Mouse (Mus musculus) embryo, embryonic 11.5 days (tissue): ENCODE data around the gene Lrig1.

Source experiments
- DNase-seq: peaks from one replicate; pipeline ENCODE4 v3.0.0-alpha.2; 2012; ENCODE audit warnings: low read depth, low spot score

Lrig1 gene

DNA sequence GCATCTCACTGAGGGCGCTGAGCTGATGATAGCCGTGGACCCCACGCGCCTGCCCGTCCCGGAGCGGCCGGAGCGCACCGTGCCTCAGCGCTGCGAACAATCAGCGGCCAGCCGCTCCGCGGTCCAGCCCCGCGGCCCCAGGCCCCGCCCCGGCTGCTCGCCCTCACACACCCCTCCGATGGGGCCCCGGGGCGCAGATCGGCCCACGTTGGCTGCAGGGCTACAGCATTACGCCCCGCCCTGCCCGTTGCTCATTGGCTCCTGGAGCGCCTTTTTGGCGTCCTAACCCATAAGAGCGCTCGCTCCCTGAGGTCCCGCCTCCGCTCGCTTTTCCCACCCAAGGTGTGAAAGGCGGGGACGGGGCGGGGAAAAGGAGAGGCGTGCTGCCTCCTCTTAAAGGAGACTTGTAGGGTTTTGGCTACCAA lies at the start of gene Lrig1:
Gene Lrig1, minus strand, starts transcription at position 92 of the 425 bp plus-strand sequence.
- peak; percentile 99 for DNase-seq

DNA sequence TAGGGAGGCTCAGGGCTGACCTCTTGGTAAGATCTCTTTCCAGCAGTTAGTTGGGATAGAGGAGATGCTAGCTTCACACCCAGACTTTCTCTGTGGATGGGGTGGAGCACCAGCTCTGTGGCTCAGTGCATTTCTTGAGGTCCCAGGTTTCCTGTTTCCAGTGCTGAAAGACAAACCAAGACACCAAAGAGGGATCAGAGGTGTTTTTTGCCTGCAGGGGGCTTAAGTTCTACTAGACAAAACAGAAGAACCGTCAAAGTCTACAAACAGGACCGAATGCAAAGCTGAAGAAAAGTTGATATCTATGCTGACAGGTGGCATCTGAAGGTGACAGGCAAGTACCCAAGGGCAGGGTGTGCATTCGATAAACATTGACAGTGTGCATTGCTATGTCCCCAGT lies 49.7 kb upstream of the Lrig1 start:
- DNase-seq = no peak

GRCm38 (mm10) chr6:94748361-94748760 lies 48.4 kb upstream of the Lrig1 start:
- DNase-seq = no peak

GRCm38 (mm10) chr6:94740117-94740729 lies 40.3 kb upstream of the Lrig1 start:
- no peak for DNase-seq

DNA sequence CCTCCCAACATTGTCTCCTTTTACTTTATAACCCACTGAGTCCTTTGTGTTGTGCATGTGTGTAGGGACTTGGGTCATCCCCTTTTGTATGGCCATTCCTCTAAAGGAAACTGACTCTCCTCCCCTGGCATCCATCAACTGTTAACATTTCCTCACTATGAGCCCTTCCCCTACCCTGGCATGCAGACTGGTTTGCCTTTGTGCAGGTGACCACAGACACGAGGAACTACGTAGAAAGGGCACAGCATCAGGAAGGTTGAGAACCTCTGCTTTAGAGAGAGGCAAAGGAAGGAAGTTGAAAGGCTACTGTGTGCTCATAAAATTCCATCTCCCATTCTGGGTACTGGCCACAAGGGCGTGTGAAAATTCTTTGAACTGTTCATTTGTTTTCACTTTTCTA lies 38.7 kb upstream of the Lrig1 start:
- no peak for DNase-seq

- no peak for DNase-seq
Measured at GRCm38 (mm10) chr6:94733878-94734277, 33.9 kb upstream of the Lrig1 start.

DNA sequence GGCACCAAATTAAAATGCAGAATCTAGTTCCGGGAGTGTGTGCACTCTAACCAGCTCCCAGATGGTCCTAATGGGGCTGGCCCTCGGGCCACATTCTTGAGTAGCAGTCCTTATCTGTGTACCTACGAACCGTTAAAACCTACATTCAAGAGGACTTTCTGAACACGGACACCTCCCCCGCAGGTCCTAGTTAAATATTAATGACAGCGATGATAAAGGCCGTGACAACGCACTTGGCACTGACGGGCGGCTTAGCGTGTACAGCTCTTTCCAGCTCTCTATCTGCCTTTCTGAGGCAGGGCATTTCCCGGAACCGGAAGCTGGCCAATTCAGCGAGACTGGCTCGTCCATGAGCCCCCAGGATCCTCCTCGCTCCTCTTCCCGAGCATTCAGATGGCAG lies 29.9 kb upstream of the Lrig1 start:
- DNase-seq = no peak

GRCm38 (mm10) chr6:94729132-94729531 lies 29.2 kb upstream of the Lrig1 start:
- DNase-seq = no peak

- no peak for DNase-seq
Measured at GRCm38 (mm10) chr6:94724612-94725011, 24.7 kb upstream of the Lrig1 start.

DNA sequence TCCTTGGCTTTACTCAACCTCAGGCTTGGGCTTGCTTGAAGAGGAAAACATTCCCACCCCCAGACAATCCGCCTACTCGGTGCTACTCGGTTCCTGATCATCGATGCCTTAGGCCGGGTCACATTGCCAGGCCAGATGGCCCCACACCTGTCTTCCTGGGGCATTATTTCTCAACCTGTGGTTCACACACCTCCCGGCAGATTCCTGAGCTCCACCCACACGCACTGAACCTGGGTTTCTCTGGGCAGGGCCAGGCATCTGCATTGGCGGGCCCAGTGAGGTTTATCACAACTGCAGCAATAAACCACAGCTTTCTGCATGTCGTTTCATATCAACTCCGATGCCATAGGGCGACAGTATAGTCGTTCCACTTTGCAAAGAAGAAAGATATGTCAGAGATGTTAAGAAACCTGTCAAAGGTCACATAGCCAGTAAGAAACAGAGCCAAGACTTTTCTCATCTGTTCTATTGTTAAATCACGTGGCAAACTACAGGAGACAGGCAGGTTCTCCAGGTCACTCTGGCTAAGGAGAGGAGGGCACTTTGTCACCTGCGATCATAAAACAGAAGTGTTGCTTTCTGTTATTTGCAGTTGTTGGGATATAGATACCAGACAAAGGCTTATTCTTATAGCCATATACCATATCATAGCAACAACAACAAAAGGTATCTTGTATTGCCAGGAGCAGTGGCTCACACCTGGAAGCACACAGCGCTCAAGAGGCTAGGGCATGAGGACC lies 18.8 kb upstream of the Lrig1 start:
- no peak for DNase-seq

- no peak for DNase-seq
Measured at GRCm38 (mm10) chr6:94717705-94718489, 17.9 kb upstream of the Lrig1 start.

- DNase-seq = no peak
Measured at GRCm38 (mm10) chr6:94715645-94715940, 15.6 kb upstream of the Lrig1 start.

DNA sequence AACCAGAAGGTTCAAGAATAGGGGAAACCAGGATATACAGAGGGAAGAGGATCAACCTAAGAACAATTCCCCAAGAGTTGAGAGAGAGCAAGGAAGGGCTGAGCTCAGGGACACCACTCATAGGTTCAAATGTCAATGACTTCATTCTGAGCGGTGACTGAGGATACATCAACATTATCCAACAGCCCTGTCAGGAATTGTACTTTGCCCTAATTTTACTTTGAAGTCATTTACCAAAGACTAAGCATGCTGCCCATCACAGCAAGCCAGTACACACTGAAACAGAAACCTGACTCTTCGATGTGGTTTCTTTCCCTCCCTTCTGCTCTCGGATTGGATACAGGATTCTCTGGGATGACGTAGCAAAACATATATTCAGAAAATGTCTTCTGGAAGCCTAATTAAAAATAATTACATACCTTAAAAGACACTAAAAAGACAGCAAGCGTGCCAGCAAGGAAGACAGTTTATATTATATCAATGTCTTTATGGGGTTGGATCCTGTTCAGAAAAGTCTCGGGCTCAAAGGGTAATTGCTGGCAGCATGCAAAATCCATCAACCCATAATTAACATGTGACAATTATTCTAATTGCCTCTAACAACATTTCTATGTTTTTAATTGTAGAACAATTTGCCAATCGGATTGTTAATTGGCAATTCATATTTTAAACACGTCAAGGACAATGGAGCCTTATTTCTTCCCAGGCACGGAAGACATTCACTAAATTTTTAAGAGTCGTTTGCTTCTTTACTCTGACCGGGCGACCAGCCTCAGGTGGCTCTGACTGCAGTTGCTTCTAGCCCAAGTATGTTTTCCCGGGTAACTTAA lies 15.1 kb upstream of the Lrig1 start:
- no peak for DNase-seq

DNA sequence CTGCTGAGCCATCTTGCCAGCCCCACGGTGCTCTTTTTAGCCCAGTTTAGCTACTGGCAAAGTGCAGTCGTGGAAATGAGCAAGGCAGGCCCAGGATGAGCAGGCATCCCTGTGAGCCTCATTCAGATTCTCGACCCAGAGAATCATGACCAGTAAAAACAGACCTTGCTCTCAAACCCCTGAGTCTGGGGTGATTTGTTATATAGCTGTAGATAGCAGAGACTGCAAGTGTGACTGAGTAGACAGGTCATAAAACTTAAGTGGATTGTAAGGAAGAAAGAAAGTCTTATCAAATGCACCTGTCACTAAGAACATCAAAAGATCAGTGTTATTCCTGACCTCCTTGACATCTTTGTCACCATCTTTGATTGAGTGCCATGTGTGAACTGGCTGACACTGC lies 9.9 kb upstream of the Lrig1 start:
- DNase-seq = no peak

GRCm38 (mm10) chr6:94709150-94709549 lies 9.2 kb upstream of the Lrig1 start:
- no peak for DNase-seq

DNA sequence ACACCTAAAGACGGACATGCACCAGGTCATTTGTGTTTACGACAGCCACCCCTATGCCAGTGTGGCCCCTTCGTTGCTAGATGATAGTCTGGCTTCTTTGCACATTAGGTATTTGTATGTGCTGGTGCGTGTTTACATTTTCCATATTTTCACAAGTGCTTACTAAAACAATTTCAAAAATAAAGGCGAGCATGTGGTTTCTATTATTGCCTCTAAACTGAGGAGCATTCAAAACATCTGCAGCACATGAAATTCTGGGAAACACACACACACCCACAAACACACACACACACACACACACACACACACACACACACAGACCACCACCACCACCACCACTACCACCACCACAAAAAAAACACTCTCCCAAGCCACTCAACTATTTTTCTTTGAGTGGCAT lies 7.3 kb upstream of the Lrig1 start:
- no peak for DNase-seq

GRCm38 (mm10) chr6:94705931-94706330 lies 6.0 kb upstream of the Lrig1 start:
- DNase-seq = no peak

DNA sequence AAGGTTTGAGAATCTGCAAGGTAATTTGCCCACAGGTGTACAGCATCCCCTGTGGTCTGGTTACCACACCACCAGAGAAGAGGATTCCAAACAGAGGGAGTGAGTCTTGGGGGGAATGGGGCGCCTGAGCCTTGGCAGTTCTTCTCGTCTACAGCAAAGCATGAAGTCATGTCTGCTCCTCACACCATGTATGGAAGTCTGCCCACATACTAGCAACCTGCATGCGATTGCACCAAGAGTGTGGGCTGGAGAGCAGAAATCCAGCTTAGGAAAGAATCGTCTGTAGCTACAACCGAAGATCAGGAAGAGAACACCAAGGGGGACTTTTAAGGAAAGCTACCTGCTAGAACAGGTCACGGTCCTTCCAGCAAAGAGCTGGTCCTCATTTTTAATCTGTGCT lies 3.0 kb upstream of the Lrig1 start:
- no peak for DNase-seq

DNA sequence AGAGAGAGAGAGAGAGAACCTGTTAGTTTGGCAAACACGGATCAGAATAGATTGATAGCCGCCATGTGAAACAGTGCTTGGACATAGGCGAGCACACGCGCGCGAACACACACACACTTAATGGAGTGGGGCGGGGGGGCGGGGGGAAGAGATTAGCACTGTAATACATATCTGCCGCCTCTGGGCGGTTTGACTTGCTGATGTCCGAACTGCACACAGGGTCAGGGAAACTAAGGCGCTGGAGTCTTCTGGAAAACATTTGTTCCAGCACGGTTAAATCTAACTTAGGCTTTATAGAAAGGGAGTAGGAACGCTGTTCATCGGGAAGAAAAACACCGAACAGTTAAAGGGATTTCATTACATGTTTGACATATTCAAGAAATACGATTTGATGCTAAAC lies 1.1 kb upstream of the Lrig1 start:
- DNase-seq = no peak

GRCm38 (mm10) chr6:94700612-94701011 lies 654 bp upstream of the Lrig1 start:
- DNase-seq = no peak

DNA sequence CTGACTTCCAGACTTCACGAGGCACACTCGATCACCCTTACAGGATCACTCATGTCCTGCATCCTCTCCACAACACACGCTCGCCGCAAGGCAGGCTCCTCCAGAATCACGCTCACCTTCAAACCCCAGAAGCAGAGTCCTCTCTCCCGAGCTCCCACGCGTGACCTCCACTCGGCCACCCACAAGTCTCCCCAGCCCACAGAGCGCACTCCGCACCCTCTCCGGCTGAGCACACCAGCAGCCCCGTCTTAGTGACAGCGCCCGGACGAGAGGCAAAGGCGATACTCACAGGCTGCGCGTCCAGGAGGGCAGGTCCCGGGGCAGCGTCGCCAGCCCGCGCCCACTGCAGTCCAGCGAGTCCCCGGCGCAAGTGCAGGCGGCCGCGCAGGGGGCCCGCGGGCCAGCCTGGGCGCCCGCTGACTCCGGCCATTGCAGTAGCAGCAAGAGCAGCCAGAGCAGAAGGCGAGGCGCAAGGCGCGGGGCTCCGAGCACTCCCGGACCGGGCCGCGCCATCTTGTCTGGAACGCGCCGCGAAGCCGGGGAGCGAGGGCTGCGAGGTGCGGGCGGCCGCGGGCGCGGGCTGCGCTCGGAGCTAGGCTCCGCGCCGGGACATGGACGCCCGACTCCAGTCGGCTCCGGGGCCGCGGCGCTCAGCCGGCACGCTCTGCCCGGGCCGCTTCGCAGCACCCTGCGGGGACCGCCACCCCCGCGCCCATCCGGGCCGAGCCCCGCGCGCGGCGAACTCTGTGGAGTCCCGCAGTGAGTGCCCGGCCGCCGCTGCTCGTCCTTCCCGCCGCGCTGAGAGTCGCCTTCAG lies 578 bp downstream of the Lrig1 start:
- no peak for DNase-seq
